Mouse (Mus musculus) gastrocnemius, postnatal 14 days (tissue): ENCODE results near the gene Zdhhc24. TPM values are rescaled to one million over a fixed set of nuclear protein-coding genes. Genes with fewer than 3 reads are reported as not detected.

Experiments used
- DNase-seq: peaks from one replicate; pipeline ENCODE4 v3.0.0; 2021; ENCODE audit warnings: mixed read lengths
- intact Hi-C: fragments of 180-260 bp; cut with DNase I; formaldehyde crosslinking; loops from one replicate; pipeline ENCODE4 v1.15.1; 2025; ENCODE audit warnings: low total_unique reads
- long read RNA-seq, 2 experiments: library from polyadenylated mRNA; stranded (forward); transcript quantifications; one replicate each; pipeline ENCODE4 v2.0.0; 2021
- total RNA-seq, 2 experiments: library from RNA; stranded (reverse); gene quantifications; 2 replicates each; pipeline ENCODE4 v1.2.3; 2021

The Zdhhc24 gene
- 1 to 10 TPM; 3.3 to 3.7 TPM for total RNA-seq
- long read RNA-seq, experiment 1, partial matches to known transcripts: 0 of 2 reads
- long read RNA-seq, experiment 1, other reads (novel, unspliced or antisense): 0 of 2 reads
- long read RNA-seq, experiment 2, partial matches to known transcripts: 0 of 4 reads
- long read RNA-seq, experiment 2, other reads (novel, unspliced or antisense): 0 of 4 reads

DNA sequence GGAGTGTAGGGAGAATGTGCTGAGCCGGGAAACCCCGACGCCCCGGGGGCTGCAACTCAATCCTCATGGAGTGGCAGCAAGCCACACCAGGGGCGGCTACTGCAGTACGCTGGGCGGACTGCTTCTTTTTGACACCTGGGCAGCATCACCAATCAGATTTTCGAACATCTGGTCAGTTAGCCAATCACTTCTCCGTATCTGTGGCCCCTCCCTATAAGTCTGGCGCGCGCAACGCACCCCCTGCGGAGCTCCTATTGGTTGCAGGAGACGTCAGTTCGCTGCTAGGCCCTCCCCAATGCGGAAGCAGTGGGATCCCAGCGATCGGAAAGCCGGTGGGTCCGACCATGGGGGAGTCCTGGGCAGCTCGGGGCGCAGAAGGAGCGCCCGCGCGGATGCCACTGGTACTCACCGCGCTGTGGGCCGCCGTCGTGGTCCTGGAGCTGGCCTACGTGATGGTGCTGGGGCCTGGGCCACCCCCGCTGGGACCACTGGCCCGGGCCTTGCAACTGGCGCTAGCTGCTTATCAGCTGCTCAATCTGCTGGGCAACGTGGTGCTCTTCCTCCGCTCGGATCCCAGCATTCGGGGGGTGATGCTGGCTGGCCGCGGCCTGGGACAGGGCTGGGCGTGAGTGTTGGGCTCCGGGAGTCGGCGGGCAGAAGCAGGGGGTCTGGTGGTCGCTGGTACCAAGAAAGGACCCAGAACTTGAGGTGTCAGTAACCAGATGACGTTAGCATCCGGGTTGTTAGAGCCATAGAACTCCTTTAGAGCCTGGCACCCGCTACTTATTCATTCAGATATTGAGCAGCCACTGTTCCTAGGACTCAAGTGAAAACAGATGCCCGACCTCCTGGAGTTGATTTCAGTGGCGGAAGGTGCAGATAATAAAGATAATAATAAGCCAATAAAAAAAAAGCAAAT is at the start of gene Zdhhc24:
Gene Zdhhc24 (plus strand): TSS at position 264 of the 919 bp plus-strand sequence.
- peak; percentile 94 for DNase-seq
- intact Hi-C loops: no loop called here

- intact Hi-C loops: no loop called here
- DNase-seq: peak; percentile 70
Observed at GRCm38 (mm10) chr19:4829156-4829555, 49.3 kb upstream of the Zdhhc24 start.

- no peak for DNase-seq
- intact Hi-C loops: no loop called here
Observed at GRCm38 (mm10) chr19:4833977-4834376, 44.5 kb upstream of the Zdhhc24 start.

DNA sequence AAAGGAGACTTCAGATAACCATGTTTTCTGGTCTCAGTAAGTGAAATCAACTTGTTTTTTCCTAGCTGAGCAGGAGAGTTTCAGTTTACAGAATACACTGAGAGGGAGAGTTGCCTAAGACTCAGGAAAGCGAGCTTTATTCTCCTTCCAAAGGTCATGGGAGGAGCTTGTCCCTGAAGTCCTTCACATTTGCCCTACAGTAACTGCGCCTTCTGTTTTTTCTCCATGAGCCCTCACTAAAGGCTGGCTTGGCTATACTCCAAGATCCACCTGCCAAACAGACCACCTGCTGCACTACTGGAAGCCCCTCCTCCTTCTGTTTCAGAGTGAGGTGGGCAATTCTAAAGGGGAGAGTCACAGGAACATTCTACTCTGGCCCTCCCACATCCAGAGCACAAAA is 42.4 kb upstream of the Zdhhc24 start:
- DNase-seq: no peak
- intact Hi-C loops: no loop called here

- intact Hi-C loops: no loop called here
- no peak for DNase-seq
Observed at GRCm38 (mm10) chr19:4837049-4837448, 41.4 kb upstream of the Zdhhc24 start.

DNA sequence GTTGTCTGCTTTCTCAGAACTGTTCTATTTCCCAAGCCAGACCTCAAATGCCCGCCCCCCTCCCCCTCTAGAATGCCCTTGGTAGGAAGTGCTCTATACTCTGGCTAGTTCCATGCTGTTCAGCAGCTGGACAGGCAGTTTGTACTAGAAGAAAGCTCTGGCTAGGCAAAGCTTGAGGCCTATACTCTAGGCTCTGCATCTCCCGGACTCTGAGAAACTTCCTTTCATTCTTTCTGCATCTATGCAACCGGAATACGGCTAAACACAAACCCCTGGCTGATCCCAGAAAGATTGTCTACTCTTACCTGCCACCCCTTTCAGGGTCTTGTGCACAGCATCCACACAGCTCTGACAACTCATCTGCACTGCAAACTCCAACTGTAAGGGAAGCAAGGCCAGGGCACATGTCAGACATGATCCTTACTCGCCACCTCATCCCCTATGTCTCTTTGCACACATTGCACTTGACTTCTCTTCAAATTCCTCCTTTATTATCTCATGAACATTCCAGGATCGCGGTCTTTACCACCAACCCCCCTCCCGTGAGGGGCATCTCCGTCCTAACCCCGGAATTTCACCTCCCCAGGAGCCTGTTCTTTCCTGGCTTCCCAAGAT is 39.8 kb upstream of the Zdhhc24 start:
- intact Hi-C loops: no loop called here
- no peak for DNase-seq

DNA sequence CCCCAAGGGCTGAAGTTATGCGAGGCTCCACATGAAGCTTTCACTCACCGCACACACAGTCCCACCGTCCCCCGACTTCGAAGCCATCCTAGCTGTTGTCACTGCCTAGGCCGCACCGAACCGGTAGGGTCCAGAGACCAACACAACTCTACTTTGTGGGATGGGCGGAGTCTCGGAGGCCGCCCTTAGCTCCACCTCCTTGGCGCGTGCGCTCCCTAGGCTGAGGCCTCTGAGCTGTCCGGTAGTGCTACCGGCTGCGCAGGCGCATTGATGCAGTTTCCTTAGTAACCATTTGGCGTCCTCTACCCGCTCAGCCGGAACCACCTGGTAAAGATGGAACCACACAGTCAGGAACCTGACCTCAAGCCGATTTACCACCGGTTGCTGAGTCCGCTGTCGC is 39.3 kb upstream of the Zdhhc24 start, which contains the start of the genes Ccs and Ccdc87:
Gene Ccs (minus strand): TSS at position 184 of the 400 bp plus-strand sequence.
Gene Ccdc87 (plus strand): TSS at position 218 of the 400 bp plus-strand sequence.
- peak; percentile 98 for DNase-seq
- intact Hi-C loops: no loop called here

- no peak for DNase-seq
- intact Hi-C loops: loop anchor here (10.0 kb wide), 1 partner anchor 216 kb away; the partner anchor contains the start of gene Rce1
Observed at GRCm38 (mm10) chr19:4840848-4841247, 37.6 kb upstream of the Zdhhc24 start.

- DNase-seq: no peak
- intact Hi-C loops: loop anchor here (10.0 kb wide), 1 partner anchor 218 kb away; the partner anchor contains the start of gene Rce1
Observed at GRCm38 (mm10) chr19:4842611-4843010, 35.9 kb upstream of the Zdhhc24 start.

DNA sequence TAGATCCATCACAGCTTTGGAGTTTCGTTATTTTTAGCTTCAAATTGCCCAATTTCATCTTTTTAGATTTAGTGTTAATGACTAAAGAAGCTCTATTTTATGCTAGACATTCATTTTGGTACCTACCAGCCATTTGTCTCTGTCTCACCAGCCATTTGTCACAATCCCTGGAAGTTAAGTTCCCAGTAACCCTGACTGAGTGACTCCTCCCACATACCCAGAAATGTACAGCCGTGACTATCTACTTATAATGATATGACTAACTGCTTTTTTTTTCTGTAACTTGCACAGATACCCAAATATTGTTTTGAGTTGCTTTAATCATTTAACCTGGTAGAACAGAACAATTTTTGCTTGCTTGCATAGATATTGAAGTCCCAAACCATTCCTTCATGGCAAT is 32.6 kb upstream of the Zdhhc24 start:
- intact Hi-C loops: loop anchor here (2.0 to 10.0 kb wide), 2 partner anchors 91 to 221 kb away; partner anchors contain the start of gene Rce1
- no peak for DNase-seq

DNA sequence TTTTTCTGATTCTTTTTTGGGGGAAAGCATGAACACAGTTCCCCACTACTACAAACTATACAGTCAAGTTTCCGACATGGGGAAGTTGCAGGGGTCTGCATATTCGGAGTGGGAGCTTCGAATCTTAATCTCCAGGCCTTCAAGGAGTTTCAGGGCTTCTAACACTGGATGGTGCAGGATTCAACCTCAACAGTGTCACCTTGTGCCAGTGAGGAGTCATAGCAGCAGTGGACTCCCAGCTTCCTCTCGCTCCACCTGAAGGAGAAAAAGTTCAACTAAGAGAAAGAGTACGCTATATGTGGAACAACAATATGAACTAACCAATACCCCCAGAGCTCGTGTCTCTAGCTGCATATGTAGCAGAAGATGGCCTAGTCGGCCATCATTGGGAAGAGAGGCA is 31.0 kb upstream of the Zdhhc24 start:
- no peak for DNase-seq
- intact Hi-C loops: loop anchor here (2.0 to 10.0 kb wide), 2 partner anchors 93 to 223 kb away; partner anchors contain the start of gene Rce1

DNA sequence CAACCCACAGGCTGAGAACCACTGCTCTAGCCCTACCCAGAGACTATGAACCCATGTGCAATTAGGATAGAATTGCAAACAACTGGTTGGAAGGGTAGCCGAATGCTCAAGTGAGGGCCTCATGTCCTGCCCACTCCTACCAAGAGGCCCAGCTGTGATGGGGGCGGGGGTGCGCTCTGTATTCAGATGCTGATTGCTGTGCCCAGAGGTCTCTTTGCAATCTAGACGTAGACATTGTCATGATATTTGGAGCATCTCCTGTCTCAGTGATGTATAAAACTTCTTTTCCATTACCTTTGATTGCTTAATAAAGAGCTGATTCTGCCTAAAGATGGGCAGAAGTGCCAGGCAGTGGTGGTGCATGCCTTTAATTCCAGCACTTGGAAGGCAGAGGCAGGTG is 28.7 kb upstream of the Zdhhc24 start:
- no peak for DNase-seq
- intact Hi-C loops: loop anchor here (10.0 kb wide), 1 partner anchor 225 kb away; the partner anchor contains the start of gene Rce1

DNA sequence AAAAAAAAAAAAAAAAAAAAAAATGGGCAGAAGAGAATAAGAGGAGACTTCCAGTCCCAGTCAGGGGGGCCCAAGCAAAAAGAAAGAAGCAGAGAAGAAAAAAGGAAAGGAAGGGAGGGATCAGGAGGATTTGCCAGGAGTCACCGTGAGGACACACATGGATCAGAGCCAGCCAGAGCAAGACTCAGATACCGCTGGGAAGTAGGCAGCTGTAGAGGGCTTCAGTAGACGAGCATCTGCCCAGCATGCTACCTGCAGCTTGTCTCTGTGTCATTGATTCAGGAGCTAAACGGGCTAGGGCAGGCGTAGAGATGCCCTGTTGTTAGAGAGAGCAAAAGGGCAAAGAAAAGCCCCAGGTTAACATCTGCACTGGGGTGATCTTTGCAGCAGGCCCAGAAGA is 28.2 kb upstream of the Zdhhc24 start:
- intact Hi-C loops: no loop called here
- DNase-seq: no peak

GRCm38 (mm10) chr19:4854552-4855469 is 23.7 kb upstream of the Zdhhc24 start, which contains the start of gene Ctsf:
Ctsf (plus strand) TSS chr19:4855130.
- intact Hi-C loops: no loop called here

GRCm38 (mm10) chr19:4855470-4855820 is 23.0 kb upstream of the Zdhhc24 start:
- no peak for DNase-seq
- intact Hi-C loops: no loop called here

More at GRCm38 (mm10) chr19:4854552-4855469, 23.7 kb upstream of the Zdhhc24 start, which contains the start of gene Ctsf:
- DNase-seq: peak; percentile 94

DNA sequence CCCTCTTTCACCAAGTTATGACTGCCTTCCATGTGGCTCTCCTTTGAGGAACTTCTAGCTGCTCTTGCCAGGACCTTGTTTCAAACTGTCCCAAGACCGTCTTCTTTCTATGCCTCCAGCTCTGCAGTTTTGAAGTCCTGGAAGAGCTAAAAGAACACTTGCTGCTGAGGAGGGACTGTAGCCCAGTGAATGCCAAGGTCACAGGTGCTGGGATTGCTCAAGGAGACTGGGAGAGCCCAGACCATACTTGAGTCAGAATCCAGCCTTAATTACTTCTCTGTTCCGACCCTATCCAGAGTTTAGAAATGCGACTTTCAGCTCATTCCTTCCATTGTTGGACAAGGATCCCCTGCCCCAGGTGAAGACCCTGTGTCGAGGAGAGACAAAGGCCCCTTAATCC is 22.5 kb upstream of the Zdhhc24 start:
- DNase-seq: no peak
- intact Hi-C loops: no loop called here

DNA sequence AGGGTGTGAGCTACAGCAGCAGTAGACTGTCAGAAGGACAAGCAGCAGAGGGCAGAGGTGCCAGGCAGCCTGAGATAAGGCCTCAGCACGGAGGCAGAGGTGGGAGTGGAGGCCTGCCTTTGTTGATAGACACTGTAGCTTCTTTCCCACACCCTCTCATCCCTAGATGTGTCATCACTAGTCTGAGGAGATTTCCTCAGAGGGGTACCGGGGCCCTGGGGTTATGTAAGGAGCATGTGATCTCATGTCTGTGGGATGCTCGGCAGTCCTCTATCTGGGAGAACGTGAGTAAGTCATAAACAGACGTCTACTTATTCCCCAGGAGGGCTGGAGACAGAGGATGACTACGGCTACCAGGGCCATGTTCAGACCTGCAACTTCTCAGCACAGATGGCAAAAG is 19.4 kb upstream of the Zdhhc24 start:
- intact Hi-C loops: no loop called here
- no peak for DNase-seq

- DNase-seq: no peak
- intact Hi-C loops: no loop called here
Observed at GRCm38 (mm10) chr19:4863048-4863447, 15.4 kb upstream of the Zdhhc24 start.

DNA sequence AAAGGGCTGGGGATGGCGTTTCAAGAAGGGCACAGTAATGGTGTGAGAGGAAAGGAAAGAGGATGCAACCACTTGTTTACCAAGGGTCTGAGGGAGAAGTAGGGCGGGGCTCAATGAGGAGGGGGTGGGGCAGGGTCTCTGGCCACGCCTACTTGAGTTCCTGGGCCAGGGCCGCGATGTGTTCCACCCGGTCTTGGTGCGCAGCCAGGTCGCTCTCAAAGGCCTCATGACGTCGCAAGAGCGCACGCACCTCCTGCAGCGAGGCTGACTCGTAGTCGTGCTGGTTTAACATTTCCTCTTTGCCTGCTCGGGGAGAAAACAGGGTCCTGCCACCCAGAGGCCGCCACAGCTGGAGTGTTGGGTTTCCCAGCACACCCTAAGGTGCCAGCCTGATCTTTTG is 13.3 kb upstream of the Zdhhc24 start:
- peak; percentile 46 for DNase-seq
- intact Hi-C loops: no loop called here
